Mouse (Mus musculus) right cerebral cortex, postnatal 4 days (tissue): ENCODE results near the gene Sema3b.
"Not testable (repeated sequence)": the region's sequence is repeated elsewhere in the genome, so short reads cannot be mapped to it uniquely, and the experiment has no call there.

ENCODE experiments used
- DNase-seq: peaks from one replicate; pipeline ENCODE4 v3.0.0-alpha.2; 2022

The Sema3b gene

GRCm38 (mm10) chr9:107568331-107569261 lies 40.4 kb downstream of the Sema3b start:
- DNase-seq, result peak; percentile 78

- no peak for DNase-seq
Observed at GRCm38 (mm10) chr9:107567702-107568319, 41.2 kb downstream of the Sema3b start, which contains the start of gene Hyal2. Gene Hyal2, plus strand, starts transcription at chr9:107567945.

GRCm38 (mm10) chr9:107566855-107567254 lies 42.2 kb downstream of the Sema3b start:
- DNase-seq, result no peak

- peak; percentile 83 for DNase-seq
Observed at GRCm38 (mm10) chr9:107566041-107566709, 42.9 kb downstream of the Sema3b start.

GRCm38 (mm10) chr9:107565556-107565955 lies 43.5 kb downstream of the Sema3b start:
- not testable (repeated sequence) for DNase-seq

GRCm38 (mm10) chr9:107563029-107563581 lies 45.9 kb downstream of the Sema3b start, which contains the start of gene Tusc2:
Gene Tusc2, plus strand, starts transcription at chr9:107563255.
- DNase-seq, result peak; percentile 87

DNA sequence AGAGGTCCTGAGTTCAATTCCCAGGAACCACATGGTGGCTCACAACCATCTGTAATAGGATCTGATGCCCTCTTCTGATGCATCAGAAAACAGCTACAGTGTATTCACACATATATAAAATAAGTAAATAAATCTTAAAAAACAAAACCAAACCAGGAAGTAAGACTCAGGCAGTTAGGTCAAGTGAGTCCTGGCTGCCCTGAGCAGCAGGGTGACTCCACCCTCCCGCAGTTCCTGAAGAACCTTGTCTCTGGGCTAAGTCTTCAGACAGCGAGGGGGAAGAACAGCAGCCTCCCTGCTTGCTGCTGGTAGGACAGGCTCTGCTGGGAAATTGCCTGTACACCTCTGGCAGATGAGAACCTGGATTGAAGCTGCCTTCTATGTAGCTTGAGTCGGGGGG lies 52.7 kb downstream of the Sema3b start:
- no peak for DNase-seq

GRCm38 (mm10) chr9:107555701-107556100 lies 53.3 kb downstream of the Sema3b start:
- no peak for DNase-seq

DNA sequence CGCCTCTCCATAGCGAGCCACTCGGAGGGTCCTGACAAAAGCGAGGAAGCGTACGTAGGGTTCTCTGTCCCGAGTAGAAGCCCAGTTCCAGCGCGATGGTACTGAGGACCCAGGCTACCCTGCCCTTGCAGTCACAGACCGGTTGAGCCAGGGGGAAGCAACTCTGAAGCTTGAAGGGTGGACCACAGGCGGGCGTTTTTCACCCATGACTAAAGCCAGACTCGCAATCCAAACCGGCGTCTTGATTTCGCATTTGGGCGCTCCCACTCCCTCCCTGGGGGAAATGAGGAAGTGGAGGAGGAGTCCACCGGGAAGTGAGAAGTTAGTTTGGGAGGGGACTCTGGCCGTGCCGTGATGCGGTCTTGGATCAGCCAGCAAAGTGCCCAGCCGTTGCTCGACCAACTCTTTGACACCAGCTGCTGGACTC lies 54.0 kb downstream of the Sema3b start:
- no peak for DNase-seq

- DNase-seq, result peak; percentile 92
Observed at GRCm38 (mm10) chr9:107554319-107554825, 54.7 kb downstream of the Sema3b start.

DNA sequence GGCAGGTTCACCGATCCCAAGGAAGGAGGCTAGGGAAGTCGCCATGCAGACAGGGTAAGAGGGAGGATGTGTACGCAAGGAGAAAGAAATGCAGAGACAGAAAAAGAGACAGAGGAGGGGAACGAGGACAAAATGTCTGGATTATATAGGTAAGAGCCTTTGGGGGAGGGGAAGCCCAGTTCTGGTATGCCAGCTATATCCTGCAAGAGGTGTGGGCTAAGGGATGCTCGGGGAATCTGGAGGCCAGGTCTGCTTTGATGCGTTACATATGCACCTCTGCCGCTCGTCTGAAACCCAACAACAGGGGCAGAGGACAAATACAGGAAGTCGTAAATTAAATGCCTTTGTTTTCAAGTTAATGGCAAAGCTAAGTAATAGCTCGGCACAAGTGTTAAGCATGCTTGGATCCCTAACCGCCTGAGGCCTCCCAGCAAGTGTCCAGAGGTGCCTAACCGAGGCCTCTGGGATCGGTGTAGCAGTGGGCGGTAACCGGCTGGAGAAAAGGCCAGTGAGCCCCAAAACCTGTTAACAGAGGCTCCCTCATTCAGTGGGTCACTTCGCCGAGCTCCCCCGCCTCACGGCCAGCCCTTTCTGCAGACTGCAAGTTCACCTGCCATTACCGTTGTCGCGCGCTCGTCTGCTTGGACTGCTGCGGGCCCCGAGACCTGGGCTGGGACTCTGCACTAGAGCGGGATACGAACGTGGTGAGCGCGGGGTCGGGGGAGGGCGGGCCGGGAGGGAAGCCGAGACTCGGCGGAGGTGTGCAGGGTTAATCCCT lies 55.3 kb downstream of the Sema3b start:
- no peak for DNase-seq

GRCm38 (mm10) chr9:107552690-107553393 lies 56.2 kb downstream of the Sema3b start:
- no peak for DNase-seq

- no peak for DNase-seq
Observed at GRCm38 (mm10) chr9:107551890-107552355, 57.1 kb downstream of the Sema3b start.

- DNase-seq, result no peak
Observed at GRCm38 (mm10) chr9:107551117-107551889, 57.7 kb downstream of the Sema3b start, which contains the start of gene Rassf1. Gene Rassf1, plus strand, starts transcription at chr9:107551555.

GRCm38 (mm10) chr9:107550491-107551116 lies 58.4 kb downstream of the Sema3b start:
- DNase-seq, result no peak

DNA sequence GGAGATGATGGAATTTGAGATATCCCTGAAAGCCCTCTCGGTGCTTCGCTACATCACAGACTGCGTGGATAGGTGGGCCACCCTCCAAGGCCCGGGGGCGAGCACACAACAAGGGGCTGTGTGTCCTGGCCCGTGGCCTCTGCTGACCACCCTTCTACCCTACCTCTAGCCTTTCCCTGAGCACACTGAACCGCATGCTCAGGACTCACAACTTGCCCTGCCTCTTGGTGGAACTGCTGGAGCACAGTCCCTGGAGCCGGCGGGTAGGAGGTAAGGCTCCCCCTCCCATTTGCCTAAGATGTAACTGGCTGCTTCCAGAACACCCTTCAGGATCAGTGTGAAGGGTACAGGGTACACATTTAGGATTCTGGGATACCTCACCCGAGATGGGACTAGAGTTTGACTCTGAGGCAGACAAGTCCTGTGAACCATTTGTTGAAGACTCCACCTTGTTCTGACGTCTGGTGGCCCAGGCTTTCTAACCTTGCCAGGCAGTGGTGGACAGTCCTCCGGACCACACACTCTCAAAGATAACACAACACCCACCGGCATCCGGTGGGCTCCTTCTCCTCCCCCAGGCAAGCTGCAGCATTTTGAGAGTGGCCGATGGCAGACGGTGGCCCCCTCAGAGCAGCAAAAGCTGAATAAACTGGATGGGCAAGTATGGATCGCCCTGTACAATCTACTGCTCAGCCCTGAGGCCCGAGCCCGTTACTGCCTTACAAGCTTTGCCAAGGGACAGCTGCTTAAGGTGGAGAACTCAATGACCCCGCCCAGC lies 59.5 kb downstream of the Sema3b start:
- no peak for DNase-seq

DNA sequence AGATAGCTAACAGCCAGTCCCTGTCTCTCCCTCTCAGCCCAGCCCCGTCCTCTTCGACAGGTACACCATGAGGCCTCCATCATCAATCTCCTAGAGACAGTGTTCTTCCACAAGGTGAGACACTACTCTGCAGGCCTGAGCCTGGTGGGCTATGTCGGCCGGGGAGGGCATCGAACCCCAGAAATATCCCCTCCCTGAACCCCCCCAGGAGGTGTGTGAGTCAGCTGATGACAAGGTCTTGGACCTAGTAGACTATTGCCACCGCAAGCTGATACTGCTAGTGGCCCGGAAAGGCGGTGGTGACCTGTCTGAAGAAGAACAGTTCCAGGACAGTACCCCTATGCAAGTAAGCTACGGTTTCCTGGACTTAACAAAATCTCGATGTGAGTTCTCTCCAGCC lies 60.2 kb downstream of the Sema3b start:
- DNase-seq, result no peak

- no peak for DNase-seq
Observed at GRCm38 (mm10) chr9:107547957-107548356, 61.1 kb downstream of the Sema3b start.
